8 mouse cellular contexts compared by ENCODE assay signal in the genomic region with DNA sequence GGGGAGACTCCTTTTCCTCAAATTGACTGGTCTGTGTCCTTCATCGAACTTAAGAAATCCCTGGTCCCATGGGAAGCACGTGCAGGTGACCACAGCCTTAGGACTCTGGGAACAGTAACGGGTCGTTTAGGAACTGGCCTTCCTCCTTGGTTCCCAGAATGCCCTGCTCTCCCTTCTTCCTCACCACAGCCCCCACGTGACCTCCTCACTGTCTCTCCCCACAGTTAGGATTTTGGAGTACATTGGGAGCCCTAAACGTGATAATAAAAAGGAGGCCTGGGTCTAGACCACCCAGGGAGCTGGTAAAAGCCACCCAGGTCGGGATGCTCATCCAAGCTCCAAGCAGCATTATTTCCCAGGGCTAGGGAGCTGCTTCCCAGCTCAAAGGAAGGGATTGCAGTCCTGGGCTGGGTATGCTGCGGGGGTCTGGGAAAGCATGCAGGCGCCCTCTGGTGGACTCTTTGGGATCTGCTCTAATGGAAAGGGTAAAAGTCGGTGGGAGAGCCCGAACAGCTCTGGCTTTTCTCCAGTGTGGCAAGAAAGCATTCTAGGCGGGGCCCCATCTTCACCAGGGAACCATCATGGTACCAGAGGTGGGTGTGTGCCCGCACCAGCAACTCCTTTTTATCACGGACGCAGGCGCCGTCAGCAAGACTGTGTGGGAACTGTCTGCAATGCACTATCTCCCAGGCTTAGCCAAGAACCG. TPM values are rescaled to one million over a fixed set of nuclear protein-coding genes. Genes with fewer than 3 reads are reported as not detected.
A peak's percentile ranks its signal among the peaks of the same experiment; 100 is the strongest.
DNase-seq lines count a peak whose midpoint lies in the region; ATAC-seq and TF ChIP-seq lines count a peak whose summit lies in the region.

No protein-coding gene starts in this region.

- peak overlapping the region; percentile 46 for H3K4me2 ChIP-seq in heart, embryonic 14.5 days (ENCODE audit: low read length)
- H3K4me2 ChIP-seq in kidney, postnatal 0 days (ENCODE audit: low read length), result peak overlapping the region; percentile 25; the same call in 1 of the 2 replicates
- peak overlapping the region; percentile 54 for H3K4me2 ChIP-seq in liver, embryonic 16.5 days (ENCODE audit: low read depth, low read length)
- peak overlapping the region; percentile 29 for H3K4me2 ChIP-seq in neural tube, embryonic 13.5 days

- no peak for TF ChIP-seq POLR2A in bone marrow, adult 2 months (IDR thresholded peaks at IDR 0.05; ENCODE audit: borderline replicate concordance, control insufficient read depth, low read depth, low read length)

- no peaks in the 10 kb centered on the region for H3K4me1 ChIP-seq in bone marrow, adult 2 months (ENCODE audit: control insufficient read depth, insufficient read depth, low read length)
- peaks cover 5 to 7% of the 10 kb centered on the region in 2 experiments; a peak in 2 of 4 replicates for H3K4me1 ChIP-seq in heart, embryonic 14.5 days (ENCODE audit: control insufficient read depth in 2 of 2, insufficient read depth in 2 of 2, low read length in 2 of 2)
- no peaks in the 10 kb centered on the region for H3K4me1 ChIP-seq in kidney, postnatal 0 days (replicated peaks; ENCODE audit: insufficient read depth, low read length)
- H3K4me1 ChIP-seq in liver, embryonic 16.5 days (ENCODE audit: control insufficient read depth, low read depth, low read length), result peaks cover 10% of the 10 kb centered on the region
- H3K4me1 ChIP-seq in neural tube, embryonic 13.5 days (replicated peaks), result peaks cover 3% of the 10 kb centered on the region

- no peaks in the 10 kb centered on the region for H3K36me3 ChIP-seq in heart, embryonic 14.5 days (ENCODE audit: control insufficient read depth, insufficient read depth, low read length)
- H3K36me3 ChIP-seq in kidney, postnatal 0 days (ENCODE audit: insufficient read depth, low read length), result no peaks in the 10 kb centered on the region
- no peaks in the 10 kb centered on the region for H3K36me3 ChIP-seq in liver, embryonic 16.5 days (ENCODE audit: control insufficient read depth, insufficient read depth)
- no peaks in the 10 kb centered on the region for H3K36me3 ChIP-seq in neural tube, embryonic 13.5 days

- DNase-seq in kidney, postnatal 0 days (ENCODE audit: low spot score), result peak; percentile 80
- DNase-seq in thymus, postnatal 10 days (ENCODE audit: low spot score in 2 of 2), result peak; percentile 40 to 80

- H3K4me3 ChIP-seq in bone marrow, adult 2 months (replicated peaks; ENCODE audit: control insufficient read depth, low read depth, low read length), result no peak overlapping the region
- no peak overlapping the region for H3K4me3 ChIP-seq in heart, embryonic 14.5 days (ENCODE audit: control insufficient read depth in 1 of 2, insufficient read depth in 1 of 2, low read depth in 1 of 2, low read length in 2 of 2)
- no peak overlapping the region for H3K4me3 ChIP-seq in kidney, postnatal 0 days (replicated peaks; ENCODE audit: low read depth, low read length)
- peak overlapping the region; percentile 38 for H3K4me3 ChIP-seq in liver, embryonic 16.5 days (ENCODE audit: low read depth, low read length)
- H3K4me3 ChIP-seq in neural tube, embryonic 13.5 days, result no peak overlapping the region

- no peak overlapping the region for H3K27ac ChIP-seq in bone marrow, adult 2 months (ENCODE audit: control insufficient read depth, insufficient read depth, low read depth, low read length, poor library complexity)
- H3K27ac ChIP-seq in heart, embryonic 14.5 days (replicated peaks in 1 of 2; ENCODE audit: control insufficient read depth in 1 of 2, insufficient read depth in 1 of 2, low read depth in 2 of 2, low read length in 2 of 2), result no peak overlapping the region
- no peak overlapping the region for H3K27ac ChIP-seq in kidney, postnatal 0 days
- no peak overlapping the region for H3K27ac ChIP-seq in liver, embryonic 16.5 days (ENCODE audit: low read length)
- H3K27ac ChIP-seq in neural tube, embryonic 13.5 days (replicated peaks), result no peak overlapping the region

- H3K9me3 ChIP-seq in heart, embryonic 14.5 days (ENCODE audit: control insufficient read depth, low read length), result no peaks in the 10 kb centered on the region
- H3K9me3 ChIP-seq in kidney, postnatal 0 days (replicated peaks; ENCODE audit: low read length), result no peaks in the 10 kb centered on the region
- no peaks in the 10 kb centered on the region for H3K9me3 ChIP-seq in liver, embryonic 16.5 days (replicated peaks; ENCODE audit: control insufficient read depth, low read length)
- no peaks in the 10 kb centered on the region for H3K9me3 ChIP-seq in neural tube, embryonic 13.5 days

- TF ChIP-seq CTCF in bone marrow, adult 2 months (IDR thresholded peaks at IDR 0.05; ENCODE audit: control insufficient read depth, insufficient read depth, low read length), result peak; percentile 63
- peak; percentile 88 for TF ChIP-seq CTCF in kidney, postnatal 0 days (IDR thresholded peaks at IDR 0.05; ENCODE audit: low read depth)

- no peaks in the 10 kb centered on the region for H3K27me3 ChIP-seq in heart, embryonic 14.5 days (ENCODE audit: control insufficient read depth, insufficient read depth, low read length)
- no peaks in the 10 kb centered on the region for H3K27me3 ChIP-seq in kidney, postnatal 0 days (ENCODE audit: insufficient read depth, low read length)
- H3K27me3 ChIP-seq in liver, embryonic 16.5 days (ENCODE audit: control insufficient read depth, insufficient read depth, low read depth, low read length), result peaks cover 3% of the 10 kb centered on the region; the same call in 1 of the 2 replicates
- peaks cover 10% of the 10 kb centered on the region for H3K27me3 ChIP-seq in neural tube, embryonic 13.5 days

- peak overlapping the region; percentile 49; the same call in 1 of the 2 replicates for H3K9ac ChIP-seq in heart, embryonic 14.5 days (ENCODE audit: low read length)
- H3K9ac ChIP-seq in kidney, postnatal 0 days (ENCODE audit: low read depth, low read length), result 0 out of 2 replicates have a peak overlapping the region, but pooled peaks have one; percentile 18
- H3K9ac ChIP-seq in liver, embryonic 16.5 days (ENCODE audit: low read depth, low read length), result no peak overlapping the region
- no peak overlapping the region; the same call in 1 of the 2 replicates for H3K9ac ChIP-seq in neural tube, embryonic 13.5 days

- 23% methylated on average over 18 of the region's 18 CpGs for WGBS in bone marrow, adult 2 months
- WGBS in heart, embryonic 14.5 days, result 13% methylated on average over 18 of the region's 18 CpGs
- WGBS in kidney, postnatal 0 days, result 16% methylated on average over 18 of the region's 18 CpGs
- WGBS in liver, embryonic 16.5 days (ENCODE audit: insufficient replicate concordance), result 13% methylated on average over 18 of the region's 18 CpGs
- WGBS in neural tube, embryonic 13.5 days, result 17% methylated on average over 18 of the region's 18 CpGs

- ATAC-seq in CD4-positive, CD25-positive, alpha-beta regulatory T cell, adult 4 months, result peak; percentile 77
- ATAC-seq in erythroid progenitor cell, adult 5-6 weeks (replicated peaks; ENCODE audit: low FRiP score, poor library complexity, severe bottlenecking), result peak; percentile 66
- ATAC-seq in heart, embryonic 14.5 days (ENCODE audit: insufficient number of reproducible peaks, insufficient read depth, low FRiP score, low read depth), result peak; percentile 29; the same call in 1 of the 2 replicates
- ATAC-seq in kidney, postnatal 0 days (replicated peaks; ENCODE audit: low FRiP score, low read depth), result peak; percentile 53
- peak; percentile 49 for ATAC-seq in liver, embryonic 16.5 days (ENCODE audit: low read depth)
- ATAC-seq in neural tube, embryonic 13.5 days (ENCODE audit: low read depth), result peak; percentile 87

RNA-seq across cellular contexts. Expression of gene Asb2, which starts 12.0 kb away (rescaled TPM):
- 10 to 100 TPM; 25.2 to 31.4 TPM for polyA plus RNA-seq in CD4-positive, CD25-positive, alpha-beta regulatory T cell, adult 4 months (2017; shearing (Covaris generic))
- 2.8 TPM in 2 replicates for polyA plus RNA-seq in bone marrow, adult 2 months (2011; ENCODE audit: insufficient read depth, insufficient read length, low replicate concordance, missing spikeins)
- total RNA-seq in erythroid progenitor cell, adult 5-6 weeks (2015; ENCODE audit: low replicate concordance), result 1.7 and 2.9 TPM in 2 replicates
- 0.64 and 4.6 TPM in 2 replicates for total RNA-seq in erythroid progenitor cell, adult 5-6 weeks (2017; ENCODE audit: low replicate concordance)
- polyA plus RNA-seq in heart, embryonic 14.5 days (2014; fragmentation: Nextera tagmentation; extraction: Ambion mirVana), result 235 and 254 TPM in 2 replicates
- 1.3 and 1.8 TPM in 2 replicates for polyA plus RNA-seq in kidney, postnatal 0 days (2015; fragmentation: Nextera tagmentation; extraction: Ambion mirVana)
- polyA plus RNA-seq in liver, embryonic 16.5 days (2015; fragmentation: Nextera tagmentation; extraction: Ambion mirVana), result 3.8 and 4.5 TPM in 2 replicates
- polyA plus RNA-seq in neural tube, embryonic 13.5 days (2015; fragmentation: Nextera tagmentation; extraction: Ambion mirVana), result 1.6 and 1.9 TPM in 2 replicates

RNA-seq across cellular contexts. Expression of gene Otub2, which starts 20.7 kb away (rescaled TPM):
- 1 to 10 TPM; 1.4 to 1.5 TPM for polyA plus RNA-seq in CD4-positive, CD25-positive, alpha-beta regulatory T cell, adult 4 months (2017; shearing (Covaris generic))
- polyA plus RNA-seq in bone marrow, adult 2 months (2011; ENCODE audit: insufficient read depth, insufficient read length, low replicate concordance, missing spikeins), result 9.0 and 13.3 TPM in 2 replicates
- 28.1 and 45.4 TPM in 2 replicates for total RNA-seq in erythroid progenitor cell, adult 5-6 weeks (2015; ENCODE audit: low replicate concordance)
- 18.9 and 25.4 TPM in 2 replicates for total RNA-seq in erythroid progenitor cell, adult 5-6 weeks (2017; ENCODE audit: low replicate concordance)
- polyA plus RNA-seq in heart, embryonic 14.5 days (2014; fragmentation: Nextera tagmentation; extraction: Ambion mirVana), result 13.8 and 14.8 TPM in 2 replicates
- 5.6 TPM in 2 replicates for polyA plus RNA-seq in kidney, postnatal 0 days (2015; fragmentation: Nextera tagmentation; extraction: Ambion mirVana)
- polyA plus RNA-seq in liver, embryonic 16.5 days (2015; fragmentation: Nextera tagmentation; extraction: Ambion mirVana), result 29.4 and 31.4 TPM in 2 replicates
- 20.8 and 24.2 TPM in 2 replicates for polyA plus RNA-seq in neural tube, embryonic 13.5 days (2015; fragmentation: Nextera tagmentation; extraction: Ambion mirVana)

RNA-seq across cellular contexts. Expression of gene 9330161L09Rik, which starts 39.8 kb away (rescaled TPM):
- polyA plus RNA-seq in CD4-positive, CD25-positive, alpha-beta regulatory T cell, adult 4 months (2017; shearing (Covaris generic)), result under 1 TPM in 1 of 2 experiments, not detected in 1; 0.90 TPM
- polyA plus RNA-seq in bone marrow, adult 2 months (2011; ENCODE audit: insufficient read depth, insufficient read length, low replicate concordance, missing spikeins), result 0.99 TPM in 1 of 2 replicates, not detected in the other
- total RNA-seq in erythroid progenitor cell, adult 5-6 weeks (2015; ENCODE audit: low replicate concordance), result 3.8 TPM in 1 of 2 replicates, not detected in the other
- 3.4 TPM in 1 of 2 replicates, not detected in the other for total RNA-seq in erythroid progenitor cell, adult 5-6 weeks (2017; ENCODE audit: low replicate concordance)
- polyA plus RNA-seq in heart, embryonic 14.5 days (2014; fragmentation: Nextera tagmentation; extraction: Ambion mirVana), result 0.68 and 1.0 TPM in 2 replicates
- 0.34 and 0.41 TPM in 2 replicates for polyA plus RNA-seq in kidney, postnatal 0 days (2015; fragmentation: Nextera tagmentation; extraction: Ambion mirVana)
- polyA plus RNA-seq in liver, embryonic 16.5 days (2015; fragmentation: Nextera tagmentation; extraction: Ambion mirVana), result 0.11 TPM in 1 of 2 replicates, not detected in the other
- polyA plus RNA-seq in neural tube, embryonic 13.5 days (2015; fragmentation: Nextera tagmentation; extraction: Ambion mirVana), result 0.59 and 0.92 TPM in 2 replicates

RNA-seq across cellular contexts. Expression of gene Fam181a, which starts 57.0 kb away (rescaled TPM):
- polyA plus RNA-seq in CD4-positive, CD25-positive, alpha-beta regulatory T cell, adult 4 months (2017; shearing (Covaris generic)), result not detected
- polyA plus RNA-seq in bone marrow, adult 2 months (2011; ENCODE audit: insufficient read depth, insufficient read length, low replicate concordance, missing spikeins), result not detected in 2 replicates
- not detected in 2 replicates for total RNA-seq in erythroid progenitor cell, adult 5-6 weeks (2015; ENCODE audit: low replicate concordance)
- total RNA-seq in erythroid progenitor cell, adult 5-6 weeks (2017; ENCODE audit: low replicate concordance), result not detected in 2 replicates
- polyA plus RNA-seq in heart, embryonic 14.5 days (2014; fragmentation: Nextera tagmentation; extraction: Ambion mirVana), result 0.19 TPM in 1 of 2 replicates, not detected in the other
- polyA plus RNA-seq in kidney, postnatal 0 days (2015; fragmentation: Nextera tagmentation; extraction: Ambion mirVana), result not detected in 2 replicates
- polyA plus RNA-seq in liver, embryonic 16.5 days (2015; fragmentation: Nextera tagmentation; extraction: Ambion mirVana), result not detected in 2 replicates
- polyA plus RNA-seq in neural tube, embryonic 13.5 days (2015; fragmentation: Nextera tagmentation; extraction: Ambion mirVana), result 8.5 and 10.3 TPM in 2 replicates

RNA-seq across cellular contexts. Expression of gene Ddx24, which starts 57.9 kb away (rescaled TPM):
- polyA plus RNA-seq in CD4-positive, CD25-positive, alpha-beta regulatory T cell, adult 4 months (2017; shearing (Covaris generic)), result 100 to 1,000 TPM; 250 to 324 TPM
- 23.2 and 40.5 TPM in 2 replicates for polyA plus RNA-seq in bone marrow, adult 2 months (2011; ENCODE audit: insufficient read depth, insufficient read length, low replicate concordance, missing spikeins)
- total RNA-seq in erythroid progenitor cell, adult 5-6 weeks (2015; ENCODE audit: low replicate concordance), result 41.9 and 51.5 TPM in 2 replicates
- 61.6 and 62.0 TPM in 2 replicates for total RNA-seq in erythroid progenitor cell, adult 5-6 weeks (2017; ENCODE audit: low replicate concordance)
- polyA plus RNA-seq in heart, embryonic 14.5 days (2014; fragmentation: Nextera tagmentation; extraction: Ambion mirVana), result 55.5 and 62.9 TPM in 2 replicates
- 115 and 120 TPM in 2 replicates for polyA plus RNA-seq in kidney, postnatal 0 days (2015; fragmentation: Nextera tagmentation; extraction: Ambion mirVana)
- polyA plus RNA-seq in liver, embryonic 16.5 days (2015; fragmentation: Nextera tagmentation; extraction: Ambion mirVana), result 33.8 and 40.9 TPM in 2 replicates
- 167 and 170 TPM in 2 replicates for polyA plus RNA-seq in neural tube, embryonic 13.5 days (2015; fragmentation: Nextera tagmentation; extraction: Ambion mirVana)

Comparison
In these comparisons a context has a peak if more than half of its experiments do, and no peak if none do; other contexts are left out.
1. ATAC-seq: peak in every context shown above with its lines; median percentile 87 in neural tube, embryonic 13.5 days; 77 in CD4-positive, CD25-positive, alpha-beta regulatory T cell, adult 4 months; 66 in erythroid progenitor cell, adult 5-6 weeks; 53 in kidney, postnatal 0 days; 49 in liver, embryonic 16.5 days; 29 in heart, embryonic 14.5 days.
2. H3K9ac ChIP-seq: peak in heart, embryonic 14.5 days (single experiment) and kidney, postnatal 0 days (single experiment); none in liver, embryonic 16.5 days (single experiment) and neural tube, embryonic 13.5 days (single experiment).
3. Peak in every context shown above with its lines, with median percentiles within 50 percentile points of each other: H3K4me2 ChIP-seq.